Mouse (Mus musculus) large intestine, adult 2 months (tissue): ENCODE measurements around the gene Gm14214. TPM values are rescaled to one million over a fixed set of nuclear protein-coding genes. Genes with fewer than 3 reads are reported as not detected.

Experiments
- DNase-seq: peaks from one replicate; pipeline ENCODE4 v3.0.0-alpha.2; 2012; ENCODE audit warnings: low read depth, low spot score
- WGBS: fragments of 180-500 bp; shearing (Covaris S2); methylation state at CpG from one replicate; pipeline ENCODE4 v1.1.7; 2018; 5-methylcytosine and 5-hydroxymethylcytosine counted together
- polyA plus RNA-seq: library from polyadenylated mRNA; depleted of rRNA; stranded (reverse); fragments of >200 nt; gene quantifications from 2 replicates; pipeline ENCODE4 v1.2.3, GENCODE M21; 2012

Gene Gm14214
- polyA plus RNA-seq, 1 experiment: not detected

GRCm38 (mm10) chr2:154782361-154782760 lies 12.5 kb upstream of the Gm14214 start:
- WGBS: 78% methylated on average over 4 of the region's 4 CpGs
- DNase-seq: no peak

- WGBS: 66% methylated on average over 3 of the region's 3 CpGs
- DNase-seq: no peak
Observed at GRCm38 (mm10) chr2:154779648-154780047, 9.8 kb upstream of the Gm14214 start.

GRCm38 (mm10) chr2:154776496-154776895 lies 6.7 kb upstream of the Gm14214 start:
- no peak for DNase-seq
- WGBS: 69% methylated on average over 7 of the region's 7 CpGs

- 80% methylated on average over 1 of the region's 1 CpGs for WGBS
- DNase-seq: no peak
Observed at GRCm38 (mm10) chr2:154774032-154774431, 4.2 kb upstream of the Gm14214 start.

- no peak for DNase-seq
- 80% methylated on average over 8 of the region's 8 CpGs for WGBS
Observed at GRCm38 (mm10) chr2:154771604-154772003, 1.8 kb upstream of the Gm14214 start.

- DNase-seq: no peak
- 85% methylated on average over 6 of the region's 6 CpGs for WGBS
Observed at GRCm38 (mm10) chr2:154767051-154767450, 2.8 kb downstream of the Gm14214 start.

- no peak for DNase-seq
Observed at GRCm38 (mm10) chr2:154765554-154766008, 4.2 kb downstream of the Gm14214 start.

GRCm38 (mm10) chr2:154764828-154765497 lies 4.9 kb downstream of the Gm14214 start:
- 83% methylated on average over 9 of the region's 9 CpGs for WGBS
- DNase-seq: no peak

More at GRCm38 (mm10) chr2:154765554-154766008, 4.2 kb downstream of the Gm14214 start:
- 37% methylated on average over 8 of the region's 8 CpGs for WGBS

GRCm38 (mm10) chr2:154763226-154763625 lies 6.6 kb downstream of the Gm14214 start:
- no peak for DNase-seq
- WGBS: 69% methylated on average over 3 of the region's 3 CpGs

- no peak for DNase-seq
- WGBS: 80% methylated on average over 1 of the region's 1 CpGs
Observed at GRCm38 (mm10) chr2:154758454-154758853, 11.4 kb downstream of the Gm14214 start.

- no peak for DNase-seq
- WGBS: 89% methylated on average over 5 of the region's 5 CpGs
Observed at GRCm38 (mm10) chr2:154757691-154758090, 12.1 kb downstream of the Gm14214 start.

GRCm38 (mm10) chr2:154755791-154756190 lies 14.0 kb downstream of the Gm14214 start:
- DNase-seq: no peak
- 65% methylated on average over 6 of the region's 6 CpGs for WGBS

- no peak for DNase-seq
- WGBS: 78% methylated on average over 2 of the region's 2 CpGs
Observed at GRCm38 (mm10) chr2:154754068-154754560, 15.7 kb downstream of the Gm14214 start.

- 46% methylated on average over 8 of the region's 8 CpGs for WGBS
- no peak for DNase-seq
Observed at GRCm38 (mm10) chr2:154751924-154752323, 17.9 kb downstream of the Gm14214 start.

GRCm38 (mm10) chr2:154749046-154750036 lies 20.5 kb downstream of the Gm14214 start:
- DNase-seq: no peak

GRCm38 (mm10) chr2:154748383-154748782 lies 21.4 kb downstream of the Gm14214 start:
- DNase-seq: no peak
- 94% methylated on average over 2 of the region's 2 CpGs for WGBS

More at GRCm38 (mm10) chr2:154749046-154750036, 20.5 kb downstream of the Gm14214 start:
- WGBS: 69% methylated on average over 23 of the region's 23 CpGs

- 74% methylated on average over 4 of the region's 4 CpGs for WGBS
Observed at GRCm38 (mm10) chr2:154743915-154744314, 25.9 kb downstream of the Gm14214 start.

GRCm38 (mm10) chr2:154742911-154743819 lies 26.7 kb downstream of the Gm14214 start:
- WGBS: 70% methylated on average over 10 of the region's 10 CpGs
- no peak for DNase-seq

More at GRCm38 (mm10) chr2:154743915-154744314, 25.9 kb downstream of the Gm14214 start:
- no peak for DNase-seq

- DNase-seq: no peak
- 80% methylated on average over 5 of the region's 5 CpGs for WGBS
Observed at GRCm38 (mm10) chr2:154738621-154739020, 31.2 kb downstream of the Gm14214 start.
